Mouse (Mus musculus): Measurements from ENCODE around the gene Dnase2a.
A peak's percentile ranks its signal among the peaks of the same experiment; 100 is the strongest.

DNA sequence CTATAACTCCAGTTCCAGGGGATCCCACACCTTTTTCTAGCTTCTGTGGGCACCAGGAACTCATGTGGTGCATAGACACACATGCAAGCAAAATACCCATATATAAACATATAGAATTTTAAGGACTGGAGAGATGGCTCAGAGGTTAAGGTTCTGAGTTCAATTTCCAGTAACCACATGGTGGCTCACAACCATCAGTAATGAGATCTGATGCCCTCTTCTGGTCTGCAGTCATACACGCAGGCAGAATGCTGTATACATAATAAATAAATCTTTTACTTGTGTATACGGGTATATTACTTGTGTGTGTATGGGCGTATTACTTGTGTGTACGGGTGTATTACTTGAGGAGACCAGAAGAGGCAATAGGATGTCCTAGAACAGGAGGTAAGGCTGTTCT, 55.6 kb downstream of the Dnase2a start:
- TF ChIP-seq EP300 (IDR thresholded peaks at IDR 0.05; ENCODE audit: low read depth), result no peak
- TF ChIP-seq CTCF (IDR thresholded peaks at IDR 0.05; ENCODE audit: low read depth), result peak; percentile 53

Data from liver, embryonic 14.5 days (tissue).